Mouse (Mus musculus) MEL (cell line): ENCODE results near the gene Mier2. TPM values are rescaled to one million over a fixed set of nuclear protein-coding genes. Genes with fewer than 3 reads are reported as not detected.

ENCODE experiments used
- DNase-seq: peaks from one replicate; pipeline ENCODE4 v3.0.0; 2011; ENCODE audit warnings: low read depth, low spot score
- H3K27ac ChIP-seq: 2 replicates; pipeline ENCODE4 v1.5.1; 2012; ENCODE audit warnings: low read depth, mild to moderate bottlenecking, control low read depth, low read length, moderate library complexity; ENCODE audit not compliant: control insufficient read depth
- H3K27me3 ChIP-seq, 2 experiments: fragments of 150-350 bp in 1 of 2; sonication (generic) in 1 of 2; 2 replicates each; pipeline ENCODE4 v1.6.1; 2012; ENCODE audit warnings: low read length in 2 of 2, mild to moderate bottlenecking in 2 of 2, improper control_type of control experiment in 1 of 2, moderate library complexity in 1 of 2; ENCODE audit not compliant: insufficient read depth in 2 of 2, control insufficient read depth in 1 of 2
- H3K36me3 ChIP-seq, 2 experiments: 2 replicates each; pipeline ENCODE4 v1.6.1; 2012 to 2014; ENCODE audit warnings: low read length in 2 of 2, improper control_type of control experiment in 1 of 2, inconsistent platforms in 1 of 2, mild to moderate bottlenecking in 1 of 2; ENCODE audit not compliant: insufficient read depth in 2 of 2, control insufficient read depth in 1 of 2
- H3K4me1 ChIP-seq, 2 experiments: fragments of 150-350 bp in 1 of 2; sonication (generic) in 1 of 2; 2 replicates each; pipeline ENCODE4 v1.6.1; 2012; ENCODE audit warnings: low read length in 2 of 2, improper control_type of control experiment in 1 of 2, mild to moderate bottlenecking in 1 of 2; ENCODE audit not compliant: insufficient read depth in 2 of 2, control insufficient read depth in 1 of 2
- H3K4me3 ChIP-seq, 2 experiments: fragments of 150-350 bp in 1 of 2; sonication (generic) in 1 of 2; 2 replicates each; pipeline ENCODE4 v1.5.1; 2012; ENCODE audit warnings: low read depth in 2 of 2, low read length in 2 of 2, mild to moderate bottlenecking in 2 of 2, moderate library complexity in 2 of 2, control low read depth in 1 of 2, improper control_type of control experiment in 1 of 2; ENCODE audit not compliant: control insufficient read depth in 1 of 2, insufficient read depth in 1 of 2
- H3K79me2 ChIP-seq: 2 replicates; pipeline ENCODE4 v1.6.1; 2012; ENCODE audit warnings: mild to moderate bottlenecking, low read length, moderate library complexity; ENCODE audit not compliant: control insufficient read depth, poor library complexity, insufficient read depth
- H3K9ac ChIP-seq: 2 replicates; pipeline ENCODE4 v1.6.1; 2012; ENCODE audit warnings: low read depth, mild to moderate bottlenecking, control low read depth, low read length, moderate library complexity; ENCODE audit not compliant: control insufficient read depth, poor library complexity, severe bottlenecking
- H3K9me3 ChIP-seq: fragments of 150-350 bp; sonication (generic); replicated peaks from 2 replicates; pipeline ENCODE4 v1.6.1; 2012; ENCODE audit warnings: mild to moderate bottlenecking, low read length, improper control_type of control experiment, moderate library complexity; ENCODE audit not compliant: insufficient read depth
- CTCF ChIP-seq, 3 experiments: IDR thresholded peaks in 2 of 3; conservative IDR thresholded peaks in 1 of 3; 2 replicates each; pipeline ENCODE4 v1.5.1; 2011 to 2012; ENCODE audit warnings: low read length in 3 of 3, low read depth in 2 of 3, mild to moderate bottlenecking in 2 of 3, improper control_type of control experiment in 1 of 3, inconsistent platforms in 1 of 3, mixed read lengths in 1 of 3, moderate library complexity in 1 of 3; ENCODE audit not compliant: control insufficient read depth in 1 of 3, insufficient read depth in 1 of 3, poor library complexity in 1 of 3, severe bottlenecking in 1 of 3
- GABPA ChIP-seq: IDR thresholded peaks from 2 replicates; pipeline ENCODE4 v1.6.1; 2012; ENCODE audit warnings: low read depth, mild to moderate bottlenecking, inconsistent platforms, low read length, improper control_type of control experiment, moderate library complexity
- GATA1 ChIP-seq: IDR thresholded peaks from 2 replicates; pipeline ENCODE4 v1.6.1; 2011; ENCODE audit warnings: low read depth, low read length, improper control_type of control experiment
- MAZ ChIP-seq: IDR thresholded peaks from 2 replicates; pipeline ENCODE4 v1.6.1; 2012; ENCODE audit warnings: low read depth, mild to moderate bottlenecking, inconsistent platforms, low read length, improper control_type of control experiment
- MXI1 ChIP-seq: IDR thresholded peaks from 2 replicates; pipeline ENCODE4 v1.6.1; 2011; ENCODE audit warnings: mild to moderate bottlenecking, low read depth, low read length, improper control_type of control experiment
- MYB ChIP-seq: IDR thresholded peaks from 2 replicates; pipeline ENCODE4 v1.6.1; 2011; ENCODE audit warnings: mild to moderate bottlenecking, low read depth, low read length, improper control_type of control experiment
- POLR2A ChIP-seq, 2 experiments: IDR thresholded peaks; 2 replicates each; pipeline ENCODE4 v1.6.1; 2011 to 2012; ENCODE audit warnings: low read length in 2 of 2, mild to moderate bottlenecking in 2 of 2, control low read depth in 1 of 2, improper control_type of control experiment in 1 of 2, low read depth in 1 of 2, moderate library complexity in 1 of 2; ENCODE audit not compliant: control insufficient read depth in 1 of 2, insufficient read depth in 1 of 2, poor library complexity in 1 of 2
- RAD21 ChIP-seq: IDR thresholded peaks from 2 replicates; pipeline ENCODE4 v1.6.1; 2011; ENCODE audit warnings: mild to moderate bottlenecking, low read depth, low read length, improper control_type of control experiment
- SIN3A ChIP-seq: IDR thresholded peaks from 2 replicates; pipeline ENCODE4 v1.6.1; 2012; ENCODE audit warnings: low read length, improper control_type of control experiment, inconsistent platforms
- SMC3 ChIP-seq: IDR thresholded peaks from 2 replicates; pipeline ENCODE4 v1.6.1; 2011; ENCODE audit warnings: low read depth, low read length, improper control_type of control experiment
- TAL1 ChIP-seq: IDR thresholded peaks from 2 replicates; pipeline ENCODE4 v1.6.1; 2012; ENCODE audit warnings: mild to moderate bottlenecking, inconsistent platforms, low read length, moderate library complexity, mixed read lengths
- USF1 ChIP-seq: IDR thresholded peaks from 2 replicates; pipeline ENCODE4 v1.6.1; 2014; ENCODE audit warnings: low read depth, mild to moderate bottlenecking, inconsistent platforms, low read length, improper control_type of control experiment, moderate library complexity
- USF2 ChIP-seq, 2 experiments: IDR thresholded peaks; 2 replicates each; pipeline ENCODE4 v1.6.1; 2011 to 2012; ENCODE audit warnings: improper control_type of control experiment in 2 of 2, low read length in 2 of 2, borderline replicate concordance in 1 of 2, inconsistent platforms in 1 of 2, low read depth in 1 of 2, mild to moderate bottlenecking in 1 of 2; ENCODE audit not compliant: insufficient read depth in 1 of 2
- polyA plus RNA-seq, 2 experiments: library from polyadenylated mRNA; stranded (reverse) in 1 of 2; unstranded in 1 of 2; fragments of >175 nt in 1 of 2; fragments of >200 nt in 1 of 2; gene quantifications; 2 replicates each; pipeline versions ENCODE4 v1.2.1 to v1.2.4; 2012; ENCODE audit warnings: low replicate concordance in 2 of 2, low read depth in 1 of 2; ENCODE audit not compliant: insufficient read length in 2 of 2, insufficient read depth in 1 of 2, missing spikeins in 1 of 2
- total RNA-seq: library from RNA; depleted of rRNA; stranded (reverse); fragments of 300-350 nt; gene quantifications from 2 replicates; pipeline ENCODE4 v1.2.3, GENCODE M21; 2012

Gene Mier2
- total and polyA plus RNA-seq, 3 experiments = 24.8 to 36.2 TPM; not detected in 1

DNA sequence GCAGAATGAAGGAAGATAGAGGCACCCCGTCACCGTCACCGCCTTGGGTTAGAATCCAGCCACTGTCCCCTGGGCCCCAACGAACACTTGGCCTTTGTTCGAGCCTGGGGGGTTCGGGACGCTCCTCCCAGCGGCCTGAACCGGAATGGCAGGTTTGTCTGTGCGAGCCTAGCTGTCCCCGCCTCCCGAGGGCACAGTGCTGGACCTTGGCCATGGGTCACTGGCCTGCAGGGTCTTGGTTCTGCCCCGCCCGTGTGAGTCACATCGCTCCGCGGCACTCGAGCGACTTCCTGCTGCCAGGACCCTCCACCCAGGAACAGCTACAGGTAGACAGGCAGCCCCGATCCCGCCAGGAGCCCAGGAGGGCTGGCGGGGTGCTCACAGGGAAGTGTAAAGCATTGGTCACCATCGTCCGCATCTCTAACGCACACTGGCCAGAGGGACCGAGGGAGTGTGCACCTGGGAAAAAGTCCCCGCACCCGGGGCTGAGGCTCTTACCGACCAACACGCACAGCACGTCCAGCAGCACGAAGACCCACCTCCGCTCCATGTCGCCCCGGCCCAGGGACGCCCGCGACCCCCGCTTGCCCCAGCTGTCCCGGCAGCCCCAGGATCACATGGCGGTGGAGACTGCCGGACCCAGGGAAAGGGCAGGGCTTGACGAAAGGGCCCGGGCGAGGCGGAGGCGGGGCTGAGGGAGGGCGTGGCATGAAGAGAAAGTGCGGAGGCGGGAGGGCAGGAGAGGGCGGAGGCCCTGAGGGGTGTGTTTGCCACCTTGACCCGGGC lies 21.7 kb downstream of the Mier2 start, which contains the start of gene Plpp2:
Plpp2 (minus strand) TSS at position 671 of the 786 bp plus-strand sequence.
- Histone ChIP-seq H3K27ac (no peak within 1 kb of the TSS), H3K27me3 (no peaks in the 10 kb centered on the region), H3K4me1 (no peaks in the 10 kb centered on the region; a peak in 1 of 4 replicates), H3K9me3 (no peaks in the 10 kb centered on the region), H3K9ac (peak within 1 kb of the TSS; percentile 74), H3K79me2 (no peaks in the 10 kb centered on the region; the same call in 1 of the 2 replicates), H3K4me3 (peak within 1 kb of the TSS; percentile 69 to 98), H3K36me3 (0 out of 4 replicates have a peak, but pooled peaks cover 0 to 3% of the 10 kb centered on the region in 2 experiments)
- DNase-seq = peak; percentile 78
- no peak; the same call in none of the 2 replicates for TF ChIP-seq RAD21
- no peak for TF ChIP-seq SIN3A
- peak; percentile 43 to 62 (median 53) for TF ChIP-seq CTCF (IDR thresholded peaks at IDR 0.05 in 2 of 3, conservative IDR thresholded peaks at IDR 0.05 in 1 of 3; ENCODE audit: control insufficient read depth in 1 of 3, insufficient read depth in 1 of 3, low read depth in 2 of 3, low read length in 3 of 3, poor library complexity in 1 of 3, severe bottlenecking in 1 of 3)
- TF ChIP-seq GATA1 = no peak
- TF ChIP-seq MXI1 = peak; percentile 65
- TF ChIP-seq USF1 = peak; percentile 54
- TF ChIP-seq SMC3 = 0 out of 2 replicates have a peak, but pooled peaks have one; percentile 11
- TF ChIP-seq POLR2A (IDR thresholded peaks at IDR 0.05; ENCODE audit: control insufficient read depth in 1 of 2, insufficient read depth in 1 of 2, low read depth in 1 of 2, low read length in 2 of 2, poor library complexity in 1 of 2) = 0 out of 4 replicates have a peak, but pooled peaks have one; percentile 5 to 34

DNA sequence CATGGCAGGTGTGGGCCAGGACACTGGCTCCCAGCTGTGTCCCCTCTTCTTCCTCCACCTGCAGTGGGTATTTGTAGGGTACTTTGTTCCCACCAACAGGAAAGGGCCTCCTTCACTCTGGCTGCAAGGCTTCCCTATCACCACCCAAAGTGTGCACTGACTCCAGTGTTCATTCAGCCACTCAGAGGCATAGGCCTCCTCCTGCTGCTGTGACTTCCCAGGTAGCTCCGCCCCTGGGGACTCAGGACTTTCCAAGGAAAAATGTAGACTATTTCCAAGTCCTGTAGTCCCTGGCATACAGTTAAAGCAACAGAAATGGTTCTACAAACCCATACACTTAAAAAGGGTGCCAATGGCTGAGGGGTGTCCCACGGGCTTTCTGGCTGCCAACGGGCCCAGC lies 22.3 kb downstream of the Mier2 start:
- Histone ChIP-seq H3K4me3 (peak overlapping the region; percentile 69 to 98), H3K27me3 (no peaks in the 10 kb centered on the region), H3K36me3 (0 out of 4 replicates have a peak, but pooled peaks cover 0 to 3% of the 10 kb centered on the region in 2 experiments), H3K79me2 (no peaks in the 10 kb centered on the region; the same call in 1 of the 2 replicates), H3K27ac (no peak overlapping the region), H3K9ac (peak overlapping the region; percentile 74)
- TF ChIP-seq MYB = no peak
- TF ChIP-seq RAD21 = no peak
- no peak for TF ChIP-seq TAL1
- TF ChIP-seq GABPA = no peak
- no peak for TF ChIP-seq USF2 (IDR thresholded peaks at IDR 0.05; ENCODE audit: borderline replicate concordance in 1 of 2, insufficient read depth in 1 of 2, low read depth in 1 of 2, low read length in 2 of 2)
- no peak for TF ChIP-seq MAZ
- no peak for TF ChIP-seq SIN3A
- no peak for TF ChIP-seq POLR2A (IDR thresholded peaks at IDR 0.05; ENCODE audit: control insufficient read depth in 1 of 2, insufficient read depth in 1 of 2, low read depth in 1 of 2, low read length in 2 of 2, poor library complexity in 1 of 2)
- TF ChIP-seq, all 39 proteins: peak for 0
- Histone ChIP-seq H3K4me1 (no peaks in the 10 kb centered on the region; a peak in 1 of 4 replicates), H3K9me3 (no peaks in the 10 kb centered on the region)
- peak; percentile 36 for DNase-seq
